Mouse (Mus musculus) heart, postnatal 0 days (tissue): Measurements from ENCODE around the gene Sema6d.

Source experiments
- CTCF ChIP-seq: IDR thresholded peaks from 2 replicates; pipeline ENCODE4 v1.5.1; 2016; ENCODE audit warnings: antibody characterized with exemption, control low read depth, low read depth
- EP300 ChIP-seq: IDR thresholded peaks from 2 replicates; pipeline ENCODE4 v1.6.1; 2016; ENCODE audit warnings: antibody characterized with exemption, low read depth

GRCm38 (mm10) chr2:124522426-124522825 lies 432.7 kb downstream of the Sema6d start:
- TF ChIP-seq CTCF (no peak), EP300 (no peak)
